Mouse (Mus musculus): ENCODE results near the gene Slc6a6.
A peak's percentile ranks its signal among the peaks of the same experiment; 100 is the strongest.

Gene Slc6a6

GRCm38 (mm10) chr6:91683602-91684473, at the start of gene Slc6a6:
Slc6a6 (plus strand) TSS chr6:91684053.
- DNase-seq = peak; percentile 90 to 95

GRCm38 (mm10) chr6:91634417-91634816, 49.4 kb upstream of the Slc6a6 start:
- DNase-seq = no peak

GRCm38 (mm10) chr6:91634876-91635275, 49.0 kb upstream of the Slc6a6 start:
- no peak for DNase-seq

GRCm38 (mm10) chr6:91638204-91638995, 45.5 kb upstream of the Slc6a6 start:
- no peak for DNase-seq

GRCm38 (mm10) chr6:91643011-91643410, 40.8 kb upstream of the Slc6a6 start:
- DNase-seq = no peak

- no peak for DNase-seq
These were observed 40.4 kb upstream of the Slc6a6 start for GRCm38 (mm10) chr6:91643416-91643921.

- DNase-seq = no peak
These were observed 37.8 kb upstream of the Slc6a6 start for GRCm38 (mm10) chr6:91646019-91646418.

- no peak for DNase-seq
These were observed 37.0 kb upstream of the Slc6a6 start for GRCm38 (mm10) chr6:91646822-91647221.

GRCm38 (mm10) chr6:91647385-91647791, 36.5 kb upstream of the Slc6a6 start:
- no peak for DNase-seq

GRCm38 (mm10) chr6:91650255-91650654, 33.6 kb upstream of the Slc6a6 start:
- DNase-seq = no peak

- DNase-seq = no peak
These were observed 31.6 kb upstream of the Slc6a6 start for GRCm38 (mm10) chr6:91652296-91652695.

- no peak for DNase-seq
These were observed 28.6 kb upstream of the Slc6a6 start for GRCm38 (mm10) chr6:91655244-91655643.

GRCm38 (mm10) chr6:91655874-91656433, 27.9 kb upstream of the Slc6a6 start:
- DNase-seq = no peak

GRCm38 (mm10) chr6:91658288-91658687, 25.6 kb upstream of the Slc6a6 start:
- no peak for DNase-seq

GRCm38 (mm10) chr6:91659841-91660509, 23.9 kb upstream of the Slc6a6 start:
- DNase-seq = no peak

- no peak for DNase-seq
These were observed 21.6 kb upstream of the Slc6a6 start for GRCm38 (mm10) chr6:91662301-91662700.

- no peak for DNase-seq
These were observed 20.2 kb upstream of the Slc6a6 start for GRCm38 (mm10) chr6:91663616-91664015.

- DNase-seq = no peak
These were observed 18.6 kb upstream of the Slc6a6 start for GRCm38 (mm10) chr6:91665267-91665666.

GRCm38 (mm10) chr6:91665990-91666700, 17.7 kb upstream of the Slc6a6 start:
- no peak for DNase-seq

- no peak for DNase-seq
These were observed 16.7 kb upstream of the Slc6a6 start for GRCm38 (mm10) chr6:91667141-91667540.

- no peak for DNase-seq
These were observed 15.6 kb upstream of the Slc6a6 start for GRCm38 (mm10) chr6:91668276-91668675.

GRCm38 (mm10) chr6:91669270-91669669, 14.6 kb upstream of the Slc6a6 start:
- no peak for DNase-seq

Data from cerebellum, adult 18-20 months (tissue).